Mouse (Mus musculus) megakaryocyte progenitor cell, adult 5-6 weeks (primary cell): ENCODE results near the gene Klhl40. TPM values are rescaled to one million over a fixed set of nuclear protein-coding genes. Genes with fewer than 3 reads are reported as not detected.

ENCODE experiments used
- ATAC-seq: replicated peaks from 2 replicates; pipeline ENCODE4 v1.8.0; 2016; ENCODE audit warnings: mild to moderate bottlenecking, moderate TSS enrichment, inconsistent platforms; ENCODE audit not compliant: poor library complexity
- total RNA-seq, 2 experiments: library from RNA; stranded (forward) in 1 of 2; stranded (reverse) in 1 of 2; fragments of 157-497, 149-512 nt in 1 of 2; fragments of 200-1000 nt in 1 of 2; gene quantifications; 2 replicates each; pipeline versions ENCODE4 v1.2.3 to v1.2.4; 2015 to 2017

The Klhl40 gene
- total RNA-seq (2015), result not detected in 2 replicates
- total RNA-seq (2017), result 0.17 TPM in 1 of 2 replicates, not detected in the other

GRCm38 (mm10) chr9:121777484-121778065 is at the start of gene Klhl40:
Klhl40 (plus strand) TSS chr9:121777607.
- peak; percentile 32 for ATAC-seq

DNA sequence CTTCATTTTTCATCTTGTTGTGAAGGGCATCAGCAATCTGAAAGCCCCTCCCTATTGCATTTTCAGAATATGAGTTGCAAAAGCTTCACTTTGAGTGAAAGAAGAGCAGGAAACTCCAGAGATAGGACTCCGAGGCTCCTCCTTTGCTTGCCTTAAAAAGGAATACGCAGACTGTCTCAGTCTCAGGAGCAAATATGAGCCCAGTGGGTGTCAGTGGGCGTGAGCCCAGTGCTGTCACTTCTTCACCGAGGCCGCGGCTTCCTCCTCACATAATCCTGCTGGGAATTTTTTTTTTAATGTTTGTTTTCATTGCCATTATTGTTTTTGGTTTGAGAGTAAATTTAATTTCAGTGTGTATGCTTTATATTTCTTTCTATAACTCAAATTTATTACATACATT is 36.9 kb upstream of the Klhl40 start:
- no peak for ATAC-seq

DNA sequence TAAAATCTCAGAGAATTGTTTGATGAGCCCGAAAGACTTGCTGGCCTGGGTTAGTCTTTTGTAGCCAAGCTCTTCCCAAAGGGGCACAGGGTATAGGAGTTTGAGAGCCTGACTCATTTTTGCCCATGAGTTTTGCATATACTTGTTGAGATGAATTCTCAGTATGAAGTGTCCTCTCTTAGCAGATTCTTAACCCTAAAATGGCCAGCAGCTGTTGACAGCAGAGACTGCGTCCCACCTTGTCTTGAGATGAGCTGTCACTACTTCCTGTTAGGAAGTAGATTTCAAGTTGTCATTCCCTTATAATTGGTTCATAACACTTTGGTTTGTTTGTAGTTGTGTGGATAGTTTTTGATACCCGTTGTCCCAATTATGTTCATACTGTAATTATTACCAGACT is 36.2 kb upstream of the Klhl40 start:
- no peak for ATAC-seq

GRCm38 (mm10) chr9:121744051-121744450 is 33.4 kb upstream of the Klhl40 start:
- ATAC-seq, result peak; percentile 42; the same call in 1 of the 2 replicates

GRCm38 (mm10) chr9:121752774-121753173 is 24.6 kb upstream of the Klhl40 start:
- no peak for ATAC-seq

DNA sequence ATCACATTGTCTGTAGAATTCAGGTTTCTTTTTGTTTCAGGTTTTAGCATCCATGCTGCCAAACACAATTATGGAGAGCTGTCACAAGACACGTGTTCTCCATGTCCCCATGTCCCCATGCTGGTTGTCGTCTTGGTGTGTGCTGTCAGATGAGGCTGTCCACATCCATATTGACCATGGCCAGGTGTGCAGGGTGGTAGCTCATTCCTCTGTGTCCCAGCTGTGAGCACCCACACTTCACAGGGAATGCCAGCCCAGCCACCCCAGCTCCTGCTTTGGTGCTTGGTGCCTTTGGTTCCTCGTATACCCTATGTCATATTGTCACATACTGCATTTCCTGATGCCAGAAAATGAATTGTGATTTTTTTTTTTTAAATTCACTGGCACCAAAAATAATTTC is 22.8 kb upstream of the Klhl40 start:
- no peak for ATAC-seq

GRCm38 (mm10) chr9:121756785-121757184 is 20.6 kb upstream of the Klhl40 start:
- ATAC-seq, result no peak

- ATAC-seq, result peak; percentile 54
Measured at GRCm38 (mm10) chr9:121757432-121757831, 20.0 kb upstream of the Klhl40 start.

- ATAC-seq, result no peak
Measured at GRCm38 (mm10) chr9:121757835-121758814, 19.3 kb upstream of the Klhl40 start.

DNA sequence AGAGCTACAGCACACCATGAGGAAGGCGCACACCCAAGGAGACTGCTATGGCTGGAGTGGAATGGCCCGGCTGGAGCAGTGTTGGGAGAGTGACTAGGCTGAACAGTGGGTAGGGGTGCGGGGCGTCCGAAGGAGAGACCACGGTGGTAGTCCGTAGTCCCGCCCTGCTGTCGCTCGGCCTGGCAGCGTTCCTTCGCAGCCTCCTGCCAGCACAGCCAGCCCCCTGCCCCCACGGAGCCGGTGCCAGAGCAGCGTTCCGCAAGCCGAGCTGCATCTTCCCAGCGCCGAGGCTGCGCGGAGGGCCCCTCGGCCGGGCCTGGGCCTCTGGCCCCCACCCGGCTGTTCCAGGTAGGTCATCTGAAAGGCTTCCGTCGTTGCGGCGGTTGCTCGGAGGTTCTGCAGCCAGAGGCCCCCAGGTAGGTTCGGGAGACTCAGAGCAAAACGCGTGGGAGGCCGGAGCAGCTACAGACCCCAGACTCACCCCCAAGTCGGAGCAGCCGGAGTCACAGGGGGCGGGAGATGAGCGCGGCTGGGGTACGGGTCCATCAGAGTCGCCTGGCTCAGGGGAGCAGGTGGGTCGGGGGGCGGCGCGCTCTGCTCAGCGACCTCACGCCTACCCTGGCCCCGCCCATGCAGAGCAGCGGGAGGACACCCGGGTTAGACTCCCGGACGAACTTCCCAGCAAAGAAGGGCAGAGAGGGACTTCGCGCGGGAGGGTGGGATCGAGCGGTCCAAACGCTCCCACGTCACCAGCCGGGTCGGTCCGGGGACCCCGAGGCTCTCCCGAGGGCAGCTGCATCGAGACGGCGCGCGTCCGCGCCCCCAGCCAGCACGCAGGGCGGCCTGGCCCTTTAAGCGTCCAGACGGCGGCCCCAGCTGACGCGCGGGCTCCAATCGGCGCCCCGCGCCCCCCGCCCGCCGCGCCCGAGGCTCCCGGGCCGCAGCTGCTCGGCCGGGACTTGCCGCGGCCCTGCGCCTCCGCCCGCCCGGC is 18.0 kb upstream of the Klhl40 start, which contains the start of gene Zfp651:
Zfp651 (plus strand) TSS at position 240 of the 991 bp plus-strand sequence.
- peak; percentile 16 for ATAC-seq

DNA sequence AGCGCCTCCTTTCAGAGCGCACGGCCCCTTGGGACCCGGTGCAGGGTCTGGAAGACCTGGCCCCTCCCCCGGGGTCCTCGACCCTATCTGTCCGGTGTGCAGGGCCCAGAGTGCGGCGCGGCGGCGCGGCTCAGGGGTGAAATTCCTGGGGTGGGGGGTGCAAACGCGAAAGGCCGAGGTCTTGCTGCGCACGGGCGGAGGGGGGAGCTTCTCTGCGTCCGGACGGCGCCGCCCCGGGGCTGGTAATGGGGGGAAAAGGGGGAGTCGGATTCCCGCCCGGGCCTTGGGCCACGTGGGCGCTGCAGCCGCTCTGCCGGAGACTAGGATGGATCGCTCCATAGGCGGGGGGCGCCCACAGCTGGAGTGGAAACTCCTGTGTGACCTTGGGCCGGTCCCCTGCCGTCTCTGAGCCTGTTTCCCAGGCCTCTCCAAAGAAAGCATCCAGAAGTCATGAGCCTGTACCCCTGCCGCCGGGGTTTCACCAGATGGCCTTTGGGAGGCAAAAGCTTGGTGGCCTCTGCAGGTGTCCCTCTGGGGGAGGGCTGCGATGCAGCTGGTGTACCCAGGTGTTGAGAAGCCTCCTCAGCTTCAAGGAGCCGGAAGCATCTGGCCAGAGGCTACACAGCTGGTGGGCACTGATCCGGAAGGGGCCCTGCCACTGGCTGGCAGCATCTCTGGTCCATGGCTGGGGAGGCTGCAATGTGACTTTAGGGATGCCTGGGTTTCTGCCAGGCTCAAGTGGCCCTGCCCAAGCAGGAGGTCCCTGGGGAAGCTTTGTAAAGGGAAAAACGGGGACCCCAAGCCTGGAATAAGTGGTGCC is 16.9 kb upstream of the Klhl40 start:
- ATAC-seq, result 0 out of 2 replicates have a peak, but pooled peaks have one; percentile 4

- ATAC-seq, result no peak
Measured at GRCm38 (mm10) chr9:121761091-121761665, 16.2 kb upstream of the Klhl40 start.

GRCm38 (mm10) chr9:121761787-121762186 is 15.6 kb upstream of the Klhl40 start:
- ATAC-seq, result no peak

- ATAC-seq, result no peak
Measured at GRCm38 (mm10) chr9:121762248-121762647, 15.2 kb upstream of the Klhl40 start.

- no peak for ATAC-seq
Measured at GRCm38 (mm10) chr9:121762761-121763160, 14.6 kb upstream of the Klhl40 start.

- no peak for ATAC-seq
Measured at GRCm38 (mm10) chr9:121763716-121764115, 13.7 kb upstream of the Klhl40 start.

GRCm38 (mm10) chr9:121765166-121765855 is 12.1 kb upstream of the Klhl40 start:
- ATAC-seq, result no peak

GRCm38 (mm10) chr9:121772412-121772811 is 5.0 kb upstream of the Klhl40 start:
- no peak for ATAC-seq

GRCm38 (mm10) chr9:121775951-121776350 is 1.5 kb upstream of the Klhl40 start:
- no peak for ATAC-seq
